Mouse (Mus musculus): ENCODE measurements around the gene Zdhhc18.

- no peak for TF ChIP-seq POLR2A (IDR thresholded peaks at IDR 0.05; ENCODE audit: control insufficient read depth, low read depth, low read length)
- no peak for TF ChIP-seq CTCF (IDR thresholded peaks at IDR 0.05; ENCODE audit: control insufficient read depth, insufficient read depth, insufficient replicate concordance, low read depth, low read length)
Measured at GRCm38 (mm10) chr4:133631071-133631768, 18.7 kb downstream of the Zdhhc18 start.

Data from testis, adult 2 months (tissue).